Mouse (Mus musculus) heart, embryonic 10.5 days (tissue): ENCODE data around the gene Kank1. TPM values are rescaled to one million over a fixed set of nuclear protein-coding genes. Genes with fewer than 3 reads are reported as not detected.
"Not testable (repeated sequence)": the region's sequence is repeated elsewhere in the genome, so short reads cannot be mapped to it uniquely, and the experiment has no call there.

ENCODE experiments used
- DNase-seq: peaks from one replicate; pipeline ENCODE4 v3.0.0-alpha.2; 2017; ENCODE audit warnings: low spot score
- H3K27ac ChIP-seq: fragments of 300-500 bp; sonication (generic); 2 replicates; pipeline ENCODE4 v1.5.1; 2016; ENCODE audit warnings: mild to moderate bottlenecking
- H3K27me3 ChIP-seq: fragments of 300-500 bp; sonication (generic); 2 replicates; pipeline ENCODE4 v1.6.1; 2016; ENCODE audit warnings: mild to moderate bottlenecking; ENCODE audit not compliant: poor library complexity, insufficient read depth, severe bottlenecking
- H3K36me3 ChIP-seq: fragments of 300-500 bp; sonication (generic); 2 replicates; pipeline ENCODE4 v1.6.1; 2016; ENCODE audit warnings: mild to moderate bottlenecking, moderate library complexity
- H3K4me1 ChIP-seq: fragments of 300-500 bp; sonication (generic); 2 replicates; pipeline ENCODE4 v1.6.1; 2016; ENCODE audit warnings: mild to moderate bottlenecking
- H3K4me3 ChIP-seq: fragments of 300-500 bp; sonication (generic); 2 replicates; pipeline ENCODE4 v1.5.1; 2016; ENCODE audit warnings: mild to moderate bottlenecking, moderate library complexity
- H3K9me3 ChIP-seq: fragments of 300-500 bp; sonication (generic); 2 replicates; pipeline ENCODE4 v1.6.1; 2016; ENCODE audit warnings: mild to moderate bottlenecking, moderate library complexity
- WGBS: fragments of 180-500 bp; shearing (Covaris S2); methylation state at CpG from one replicate; pipeline ENCODE4 v1.1.7; 2016; 5-methylcytosine and 5-hydroxymethylcytosine counted together
- polyA plus RNA-seq: library from polyadenylated mRNA; unstranded; fragments of >200 nt; fragmentation: Nextera tagmentation; extraction: Ambion mirVana; gene quantifications from 2 replicates; pipeline ENCODE4 v1.2.1, GENCODE M21; 2016

Kank1 gene
- polyA plus RNA-seq, 1 experiment from 2014 or later: 49.2 TPM

GRCm38 (mm10) chr19:25447373-25447772 lies 210.6 kb downstream of the Kank1 start:
- Histone ChIP-seq H3K4me3 (no peak overlapping the region), H3K36me3 (no peaks in the 10 kb centered on the region), H3K27ac (peak overlapping the region; percentile 44; the same call in 1 of the 2 replicates), H3K9me3 (no peaks in the 10 kb centered on the region), H3K27me3 (no peaks in the 10 kb centered on the region; the same call in 1 of the 2 replicates), H3K4me1 (no peaks in the 10 kb centered on the region)
- 50% methylated on average over 5 of the region's 5 CpGs for WGBS
- DNase-seq: no peak

GRCm38 (mm10) chr19:25450869-25451629 lies 214.3 kb downstream of the Kank1 start:
- H3K27me3 ChIP-seq: no peaks in the 10 kb centered on the region; the same call in 1 of the 2 replicates
- H3K4me1 ChIP-seq: no peaks in the 10 kb centered on the region
- H3K36me3 ChIP-seq: no peaks in the 10 kb centered on the region
- no peak overlapping the region for H3K27ac ChIP-seq
- no peak for DNase-seq
- no peak overlapping the region for H3K4me3 ChIP-seq
- no peaks in the 10 kb centered on the region for H3K9me3 ChIP-seq
- 53% methylated on average over 11 of the region's 11 CpGs for WGBS

- no peaks in the 10 kb centered on the region for H3K27me3 ChIP-seq
- 78% methylated on average over 5 of the region's 5 CpGs for WGBS
Measured at GRCm38 (mm10) chr19:25453146-25453545, 216.4 kb downstream of the Kank1 start.

GRCm38 (mm10) chr19:25460760-25461159 lies 224.0 kb downstream of the Kank1 start:
- Histone ChIP-seq H3K27ac (no peak overlapping the region), H3K36me3 (no peaks in the 10 kb centered on the region), H3K27me3 (no peaks in the 10 kb centered on the region), H3K4me1 (no peaks in the 10 kb centered on the region), H3K9me3 (no peaks in the 10 kb centered on the region), H3K4me3 (no peak overlapping the region)
- no peak for DNase-seq
- 88% methylated on average over 8 of the region's 8 CpGs for WGBS

More at GRCm38 (mm10) chr19:25453146-25453545, 216.4 kb downstream of the Kank1 start:
- Histone ChIP-seq H3K9me3 (no peaks in the 10 kb centered on the region), H3K4me1 (no peaks in the 10 kb centered on the region), H3K27ac (no peak overlapping the region), H3K4me3 (no peak overlapping the region), H3K36me3 (no peaks in the 10 kb centered on the region)
- no peak for DNase-seq

- H3K36me3 ChIP-seq: no peaks in the 10 kb centered on the region
- no peaks in the 10 kb centered on the region for H3K9me3 ChIP-seq
- WGBS: 83% methylated on average over 20 of the region's 20 CpGs
- no peak overlapping the region for H3K27ac ChIP-seq
- no peak for DNase-seq
- no peaks in the 10 kb centered on the region for H3K4me1 ChIP-seq
- H3K27me3 ChIP-seq: no peaks in the 10 kb centered on the region
- no peak overlapping the region for H3K4me3 ChIP-seq
Measured at GRCm38 (mm10) chr19:25461553-25462320, 225.0 kb downstream of the Kank1 start.

- 58% methylated on average over 4 of the region's 4 CpGs for WGBS
- H3K27me3 ChIP-seq, H3K36me3 ChIP-seq, H3K27ac ChIP-seq, DNase-seq, H3K4me1 ChIP-seq, H3K9me3 ChIP-seq, H3K4me3 ChIP-seq: not testable (repeated sequence)
Measured at GRCm38 (mm10) chr19:25475806-25476205, 239.0 kb downstream of the Kank1 start.

- Histone ChIP-seq H3K27ac (no peak overlapping the region), H3K4me3 (no peak overlapping the region), H3K36me3 (no peaks in the 10 kb centered on the region), H3K9me3 (peaks cover 3% of the 10 kb centered on the region; the same call in 1 of the 2 replicates), H3K4me1 (no peaks in the 10 kb centered on the region), H3K27me3 (no peaks in the 10 kb centered on the region)
- DNase-seq: no peak
- WGBS: 87% methylated on average over 5 of the region's 5 CpGs
Measured at GRCm38 (mm10) chr19:25479152-25479669, 242.4 kb downstream of the Kank1 start.

GRCm38 (mm10) chr19:25480820-25481219 lies 244.0 kb downstream of the Kank1 start:
- Histone ChIP-seq H3K27ac (no peak overlapping the region), H3K36me3 (no peaks in the 10 kb centered on the region), H3K9me3 (peaks cover 3% of the 10 kb centered on the region; the same call in 1 of the 2 replicates), H3K4me1 (no peaks in the 10 kb centered on the region), H3K4me3 (no peak overlapping the region), H3K27me3 (peaks cover 3% of the 10 kb centered on the region; the same call in 1 of the 2 replicates)
- DNase-seq: no peak
- WGBS: 85% methylated on average over 6 of the region's 6 CpGs

Other genes starting within 250 kb of the Kank1 start
- gene Dock8, start 237.4 kb upstream of the Kank1 start, polyA plus RNA-seq: 1.6 and 3.3 TPM in 2 replicates